Mouse (Mus musculus) lung, embryonic 14.5 days (tissue): ENCODE data around the gene H2-K1. TPM values are rescaled to one million over a fixed set of nuclear protein-coding genes. Genes with fewer than 3 reads are reported as not detected.

Experiments used
- ATAC-seq: fragments of 200-750 bp; cut with Nextera tagmentation; 2 replicates; pipeline ENCODE4 v1.8.0; 2017; ENCODE audit warnings: mild to moderate bottlenecking, moderate TSS enrichment, moderate library complexity; ENCODE audit not compliant: insufficient read depth
- DNase-seq: peaks from one replicate; pipeline ENCODE4 v3.0.0-alpha.2; 2015
- H3K27ac ChIP-seq: fragments of 300-500 bp; sonication (generic); 2 replicates; pipeline ENCODE4 v1.5.1; 2014; ENCODE audit warnings: low read depth, mild to moderate bottlenecking, moderate library complexity
- H3K27me3 ChIP-seq: fragments of 300-500 bp; sonication (generic); 2 replicates; pipeline ENCODE4 v1.6.1; 2014; ENCODE audit warnings: low read length, control low read depth; ENCODE audit not compliant: insufficient read depth
- H3K36me3 ChIP-seq: fragments of 300-500 bp; sonication (generic); 2 replicates; pipeline ENCODE4 v1.6.1; 2014; ENCODE audit warnings: control low read depth; ENCODE audit not compliant: insufficient read depth
- H3K4me1 ChIP-seq: fragments of 300-500 bp; sonication (generic); 2 replicates; pipeline ENCODE4 v1.6.1; 2014; ENCODE audit warnings: antibody characterized with exemption, control low read depth; ENCODE audit not compliant: insufficient read depth
- H3K4me2 ChIP-seq: fragments of 300-500 bp; sonication (generic); 2 replicates; pipeline ENCODE4 v1.6.1; 2014; ENCODE audit warnings: mild to moderate bottlenecking
- H3K4me3 ChIP-seq: fragments of 300-500 bp; sonication (generic); 2 replicates; pipeline ENCODE4 v1.5.1; 2014; ENCODE audit warnings: low read depth, low read length
- H3K9ac ChIP-seq: fragments of 300-500 bp; sonication (generic); 2 replicates; pipeline ENCODE4 v1.6.1; 2014
- H3K9me3 ChIP-seq: fragments of 300-500 bp; sonication (generic); 2 replicates; pipeline ENCODE4 v1.6.1; 2016; ENCODE audit warnings: low read depth, low read length, control low read depth
- CTCF ChIP-seq: IDR thresholded peaks from 2 replicates; pipeline ENCODE4 v1.5.1; 2016; ENCODE audit warnings: antibody characterized with exemption, low read depth
- WGBS: fragments of 180-500 bp; shearing (Covaris S2); extraction: QIAGEN DNeasy Blood & Tissue Kit; methylation state at CpG from one replicate; pipeline ENCODE4 v1.1.7; 2014; 5-methylcytosine and 5-hydroxymethylcytosine counted together
- polyA plus RNA-seq: library from polyadenylated mRNA; unstranded; fragments of >200 nt; fragmentation: Nextera tagmentation; extraction: Ambion mirVana; gene quantifications from 2 replicates; pipeline ENCODE4 v1.2.1, GENCODE M21; 2014

H2-K1 gene
- polyA plus RNA-seq, 1 experiment from 2014 or later = 24.4 TPM

DNA sequence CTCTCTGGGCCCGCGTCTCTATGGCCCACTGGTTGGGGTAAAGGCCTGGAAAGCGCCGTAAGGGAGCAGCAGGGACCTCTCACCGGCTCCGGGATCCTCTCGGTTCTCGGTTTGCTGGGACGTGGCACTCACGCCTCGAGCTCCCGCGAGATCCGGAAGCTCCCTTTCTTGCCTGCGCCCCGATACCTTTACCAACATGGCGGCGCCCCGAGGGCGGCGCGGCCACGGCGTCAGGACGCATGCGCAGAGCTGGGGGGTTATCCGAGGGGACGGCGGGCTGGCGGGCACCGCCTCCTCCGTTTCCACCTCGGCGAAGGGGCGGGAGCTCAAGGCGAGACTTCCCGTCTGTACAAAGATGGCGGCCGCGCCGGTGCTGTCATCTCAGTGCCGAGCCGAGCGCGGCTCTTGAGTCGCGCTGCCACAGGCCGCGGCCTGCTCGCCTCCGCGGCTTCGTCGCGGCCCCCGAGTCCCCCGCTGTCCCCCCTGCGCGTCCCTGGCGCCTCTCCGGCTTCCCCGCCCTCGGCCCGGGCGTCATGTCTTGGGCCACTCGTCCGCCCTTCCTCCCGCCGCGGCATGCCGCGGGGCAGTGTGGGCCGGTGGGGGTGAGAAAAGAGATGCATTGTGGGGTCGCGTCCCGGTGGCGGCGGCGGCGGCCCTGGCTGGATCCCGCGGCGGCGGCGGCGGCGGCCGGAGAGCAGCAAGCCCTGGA is 31.5 kb upstream of the H2-K1 start, which contains the start of the genes Slc39a7 and Rxrb:
Gene Slc39a7, minus strand, starts transcription at position 218 of the 709 bp plus-strand sequence.
Gene Rxrb, plus strand, starts transcription at position 348 of the 709 bp plus-strand sequence.
- H3K9ac ChIP-seq = peak within 1 kb of the TSS; percentile 92
- DNase-seq (peak; percentile 99), ATAC-seq (peak; percentile 72)
- peak within 1 kb of the TSS; percentile 96 for H3K27ac ChIP-seq
- no peaks in the 10 kb centered on the region for H3K9me3 ChIP-seq
- H3K36me3 ChIP-seq = peaks cover 51% of the 10 kb centered on the region
- under 1% methylated on average over 79 of the region's 88 CpGs for WGBS
- TF ChIP-seq CTCF = no peak
- H3K4me2 ChIP-seq = peak within 1 kb of the TSS; percentile 98
- peaks cover 29% of the 10 kb centered on the region; the same call in 1 of the 2 replicates for H3K4me1 ChIP-seq
- no peaks in the 10 kb centered on the region for H3K27me3 ChIP-seq
- H3K4me3 ChIP-seq = peak within 1 kb of the TSS; percentile 79

DNA sequence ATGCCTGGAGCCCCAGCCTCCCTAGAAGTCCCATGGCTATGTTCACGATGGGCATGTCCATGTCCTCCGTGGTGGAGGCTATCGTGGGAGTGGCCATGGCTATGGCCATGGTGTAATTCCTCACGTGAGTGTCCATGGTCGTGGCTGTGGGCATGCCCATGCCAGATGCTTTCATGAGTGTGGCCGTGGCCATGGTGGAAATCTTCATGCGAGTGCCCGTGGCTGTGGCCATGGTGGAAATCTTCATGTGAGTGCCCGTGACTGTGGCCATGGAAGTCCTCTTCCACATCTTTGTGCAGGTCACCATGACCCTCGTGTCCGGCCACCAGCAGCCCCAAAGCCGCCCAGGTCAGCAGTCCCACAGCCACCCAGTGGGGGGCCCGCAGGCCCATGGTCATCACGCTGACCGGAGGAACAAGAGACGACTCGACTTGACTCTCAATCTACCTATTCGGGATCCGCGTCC is 30.7 kb upstream of the H2-K1 start:
- Histone ChIP-seq H3K27ac (peak overlapping the region; percentile 96), H3K4me3 (peak overlapping the region; percentile 79), H3K9me3 (no peaks in the 10 kb centered on the region), H3K4me1 (peaks cover 31% of the 10 kb centered on the region; the same call in 1 of the 2 replicates), H3K9ac (peak overlapping the region; percentile 92), H3K4me2 (peak overlapping the region; percentile 98), H3K36me3 (peaks cover 44% of the 10 kb centered on the region), H3K27me3 (no peaks in the 10 kb centered on the region)
- ATAC-seq (no peak), DNase-seq (no peak)
- peak; percentile 22; the same call in 1 of the 2 replicates for TF ChIP-seq CTCF
- WGBS = 3% methylated on average over 20 of the region's 20 CpGs

DNA sequence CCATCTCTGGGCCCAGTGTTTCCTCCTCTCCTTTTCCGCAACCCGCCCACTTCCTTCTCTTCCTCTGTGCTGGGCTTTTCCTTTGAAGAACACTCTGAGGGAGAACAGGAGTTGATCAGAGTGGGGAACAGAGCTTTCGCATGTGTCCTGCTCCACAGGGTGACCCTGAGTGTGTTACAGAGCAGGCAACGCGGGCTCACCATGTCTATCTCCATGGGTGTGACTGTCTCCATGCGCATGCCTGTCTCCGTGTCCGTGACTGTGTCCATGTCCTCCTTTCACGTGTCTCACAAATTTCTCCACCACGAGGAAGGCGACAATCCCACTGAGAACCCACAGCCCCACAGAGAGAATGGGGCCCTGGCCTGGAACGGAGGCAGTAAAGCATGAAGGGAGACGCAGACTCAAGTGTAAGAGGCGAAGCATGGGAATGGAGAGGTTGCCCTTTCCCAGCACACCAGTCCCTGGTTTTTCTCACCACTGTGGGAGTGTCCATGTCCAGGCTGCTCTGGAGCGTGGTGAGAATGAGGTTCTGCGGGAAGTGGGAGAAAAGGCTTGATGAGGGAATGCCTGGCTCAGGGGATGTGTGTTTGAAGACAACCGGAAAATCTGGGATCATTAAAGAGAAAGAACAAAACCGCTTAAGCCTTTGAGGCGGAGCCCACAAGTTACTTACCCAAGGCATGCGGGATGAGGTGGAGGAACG is 29.9 kb upstream of the H2-K1 start:
- ATAC-seq (no peak), DNase-seq (no peak)
- TF ChIP-seq CTCF = no peak
- Histone ChIP-seq H3K9me3 (no peaks in the 10 kb centered on the region), H3K4me2 (peak overlapping the region; percentile 98), H3K27me3 (no peaks in the 10 kb centered on the region), H3K36me3 (peaks cover 36% of the 10 kb centered on the region), H3K4me1 (peaks cover 34% of the 10 kb centered on the region; the same call in 1 of the 2 replicates), H3K4me3 (peak overlapping the region; percentile 79), H3K27ac (no peak overlapping the region), H3K9ac (peak overlapping the region; percentile 92)
- 74% methylated on average over 21 of the region's 21 CpGs for WGBS

DNA sequence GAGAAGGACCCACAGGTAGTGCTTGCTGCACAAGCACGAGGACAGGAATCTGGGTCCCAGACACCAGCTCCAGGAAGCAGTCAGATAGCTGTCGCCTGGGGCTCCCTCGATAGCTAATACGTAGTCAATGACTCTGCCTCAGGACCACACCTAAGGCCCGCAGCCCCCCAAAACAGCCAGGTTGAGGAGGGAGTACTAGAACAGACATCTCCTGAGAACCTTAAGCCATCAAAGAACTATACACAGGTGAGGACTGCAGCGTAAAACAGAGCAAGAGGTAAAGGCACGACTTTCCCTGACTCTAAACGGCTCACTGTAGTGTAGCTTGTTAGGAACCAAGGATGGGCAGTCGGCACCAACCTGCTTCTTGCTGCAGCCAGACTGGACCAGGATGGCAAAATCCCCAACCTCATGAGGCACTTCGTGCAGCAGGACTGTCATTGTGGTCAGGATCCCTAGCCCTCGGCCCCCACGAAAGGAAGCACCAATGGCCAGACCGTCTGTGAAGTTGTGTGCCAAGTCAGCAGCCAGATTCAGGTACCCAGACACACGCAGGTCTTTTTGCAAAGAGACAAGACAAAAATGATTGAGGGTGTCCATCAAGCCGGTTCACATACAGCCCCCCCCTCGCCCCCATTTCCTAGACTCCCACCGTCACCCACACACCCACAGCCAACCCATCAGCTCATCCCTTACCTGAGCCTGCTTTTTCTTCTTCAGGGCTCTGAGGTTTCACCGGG is 29.2 kb upstream of the H2-K1 start:
- TF ChIP-seq CTCF = no peak
- 86% methylated on average over 18 of the region's 18 CpGs for WGBS
- peak overlapping the region; percentile 98 for H3K4me2 ChIP-seq
- peaks cover 34% of the 10 kb centered on the region; the same call in 1 of the 2 replicates for H3K4me1 ChIP-seq
- ATAC-seq (no peak), DNase-seq (no peak)
- H3K27ac ChIP-seq = no peak overlapping the region
- H3K4me3 ChIP-seq = peak overlapping the region; percentile 79
- no peak overlapping the region for H3K9ac ChIP-seq
- H3K27me3 ChIP-seq = no peaks in the 10 kb centered on the region
- H3K36me3 ChIP-seq = peaks cover 32% of the 10 kb centered on the region
- H3K9me3 ChIP-seq = no peaks in the 10 kb centered on the region

DNA sequence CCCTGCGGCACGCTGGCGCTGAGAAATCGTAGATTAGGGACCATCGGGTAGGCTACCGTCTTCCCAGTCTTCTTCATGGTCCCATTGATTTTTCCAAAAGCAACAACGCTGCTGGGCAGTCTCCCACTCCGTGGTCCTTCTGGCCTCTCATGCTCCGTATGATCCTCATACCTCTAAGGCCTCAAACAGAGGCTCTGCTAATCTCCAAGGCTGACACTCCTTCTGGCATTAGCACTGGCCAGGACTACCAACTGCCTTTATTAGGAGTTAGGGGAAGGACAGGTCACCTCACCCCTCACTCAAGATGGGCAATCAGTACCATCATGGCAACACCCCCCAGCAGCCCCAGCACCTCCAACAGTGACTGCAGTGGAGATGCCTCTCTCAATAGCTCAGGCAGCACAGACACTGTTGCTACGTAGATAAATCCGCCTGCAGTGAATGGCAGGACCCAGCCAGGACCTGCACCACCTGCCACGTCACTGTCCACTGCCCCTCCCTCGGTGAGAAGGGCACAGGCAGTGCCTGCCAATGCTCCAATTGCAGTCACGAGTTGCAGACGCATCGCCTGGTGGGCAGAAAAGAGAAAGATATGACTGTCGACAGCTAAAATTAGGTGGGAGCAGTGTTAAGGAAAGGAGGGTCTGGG is 28.5 kb upstream of the H2-K1 start:
- Histone ChIP-seq H3K9me3 (no peaks in the 10 kb centered on the region), H3K9ac (no peak overlapping the region), H3K4me1 (peaks cover 39% of the 10 kb centered on the region; the same call in 1 of the 2 replicates), H3K4me2 (peak overlapping the region; percentile 98), H3K4me3 (peak overlapping the region; percentile 79; the same call in 1 of the 2 replicates), H3K36me3 (peaks cover 25% of the 10 kb centered on the region), H3K27ac (peak overlapping the region; percentile 50; the same call in 1 of the 2 replicates), H3K27me3 (no peaks in the 10 kb centered on the region)
- TF ChIP-seq CTCF = no peak
- DNase-seq = no peak
- ATAC-seq = no peak
- 67% methylated on average over 17 of the region's 17 CpGs for WGBS

DNA sequence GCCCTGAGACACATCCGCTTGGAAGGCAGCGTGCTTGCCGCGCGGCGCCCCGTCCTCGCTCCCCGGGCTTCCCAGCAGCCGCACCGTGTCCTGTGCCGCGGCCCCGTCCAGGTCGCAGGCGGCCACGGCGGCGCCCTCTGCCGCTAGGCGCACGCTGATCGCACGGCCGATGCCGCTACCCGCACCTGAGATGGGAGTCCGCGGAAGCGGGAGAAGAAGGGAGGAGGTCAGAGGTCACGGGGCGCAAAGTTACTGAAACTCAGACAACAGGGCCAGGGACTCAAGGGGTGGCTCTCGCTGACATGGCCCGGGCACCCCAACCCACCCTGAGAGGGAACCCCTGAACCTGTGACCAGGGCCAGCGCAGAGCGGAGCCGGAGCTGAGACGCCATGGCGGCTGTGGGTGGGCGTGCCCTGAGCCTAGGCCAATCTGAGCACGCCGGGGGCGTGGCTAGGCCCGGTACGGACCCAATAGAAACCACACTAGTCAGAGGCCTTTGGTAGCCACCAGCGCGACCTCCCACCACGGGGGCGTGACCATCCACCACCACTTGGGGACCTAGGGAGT is 27.6 kb upstream of the H2-K1 start, which contains the start of gene H2-Ke6:
Gene H2-Ke6, minus strand, starts transcription at position 405 of the 568 bp plus-strand sequence.
- Histone ChIP-seq H3K4me2 (peak within 1 kb of the TSS; percentile 98), H3K36me3 (peaks cover 30% of the 10 kb centered on the region), H3K4me3 (peak within 1 kb of the TSS; percentile 79), H3K27ac (peak within 1 kb of the TSS; percentile 79), H3K9ac (peak within 1 kb of the TSS; percentile 65), H3K4me1 (peaks cover 35% of the 10 kb centered on the region; the same call in 1 of the 2 replicates), H3K27me3 (no peaks in the 10 kb centered on the region), H3K9me3 (no peaks in the 10 kb centered on the region)
- ATAC-seq = peak; percentile 75
- no peak; the same call in 1 of the 2 replicates for TF ChIP-seq CTCF
- peak; percentile 98 for DNase-seq
- WGBS = 1% methylated on average over 49 of the region's 49 CpGs
